Mouse (Mus musculus) C2C12 (cell line): ENCODE results near the gene Ranbp1.

ENCODE experiments used
- CEBPB ChIP-seq: IDR thresholded peaks from one replicate; pipeline ENCODE4 v1.6.1; 2011; ENCODE audit warnings: low read depth, mild to moderate bottlenecking, control low read depth, moderate library complexity
- CTCF ChIP-seq: IDR thresholded peaks from one replicate; pipeline ENCODE4 v1.5.1; 2011; ENCODE audit not compliant: control insufficient read depth, insufficient read depth, insufficient read length
- FOSL1 ChIP-seq: IDR thresholded peaks from one replicate; pipeline ENCODE4 v1.8.0; 2011; ENCODE audit warnings: mild to moderate bottlenecking, low read length; ENCODE audit not compliant: poor library complexity, insufficient read depth, severe bottlenecking
- MAX ChIP-seq: IDR thresholded peaks from one replicate; pipeline ENCODE4 v1.6.1; 2011; ENCODE audit warnings: mild to moderate bottlenecking, control low read depth
- MYOD1 ChIP-seq: IDR thresholded peaks from one replicate; pipeline ENCODE4 v1.6.1; 2011; ENCODE audit warnings: low read depth; ENCODE audit not compliant: control insufficient read depth, insufficient read length
- MYOG ChIP-seq: IDR thresholded peaks from one replicate; pipeline ENCODE4 v1.6.1; 2011; ENCODE audit not compliant: control insufficient read depth, insufficient read length; ENCODE audit errors: extremely low read depth
- USF1 ChIP-seq: IDR thresholded peaks from one replicate; pipeline ENCODE4 v1.6.1; 2011; ENCODE audit warnings: low read depth, mild to moderate bottlenecking, control low read depth, moderate library complexity

DNA sequence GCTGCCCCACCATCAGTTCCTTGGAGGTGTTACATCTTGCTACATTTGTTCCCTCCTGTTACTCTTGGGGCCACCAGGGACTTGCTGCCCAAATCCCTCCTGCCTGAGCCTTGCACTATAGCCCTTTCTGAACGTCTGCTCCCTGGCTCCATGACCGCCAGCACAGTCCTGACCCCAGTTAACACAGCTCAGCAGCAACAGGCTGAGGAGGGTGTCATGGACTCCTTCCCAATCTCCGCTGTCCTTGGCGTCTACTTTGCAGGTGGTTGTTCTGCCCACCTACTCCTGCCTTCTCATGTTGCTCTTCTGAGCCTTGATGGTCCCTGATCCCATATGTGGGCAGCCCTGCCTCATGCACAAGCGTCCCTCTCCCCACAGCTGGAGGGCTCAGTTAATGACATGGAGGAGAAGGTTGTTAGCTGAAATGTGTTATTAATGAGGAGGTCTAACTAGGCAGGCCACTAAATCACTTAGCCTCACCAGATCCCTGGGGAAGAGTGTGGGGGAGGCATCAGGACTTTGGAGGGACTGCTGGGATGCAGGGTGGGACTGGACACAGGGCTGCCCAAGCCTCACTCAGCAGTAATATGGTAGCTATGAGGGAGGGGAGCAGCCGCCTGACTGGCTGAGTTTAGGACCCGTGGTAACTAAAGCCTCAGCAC lies 45.0 kb downstream of the Ranbp1 start:
- TF ChIP-seq CTCF (no peak), MAX (no peak), MYOD1 (no peak), USF1 (no peak), CEBPB (no peak), FOSL1 (no peak), MYOG (no peak)
